Mouse (Mus musculus) hindbrain, embryonic 16.5 days (tissue): ENCODE measurements around the gene Rcan1. TPM values are rescaled to one million over a fixed set of nuclear protein-coding genes. Genes with fewer than 3 reads are reported as not detected.

Experiments used
- polyA plus RNA-seq: library from polyadenylated mRNA; unstranded; fragments of >200 nt; fragmentation: Nextera tagmentation; extraction: Ambion mirVana; gene quantifications from 2 replicates; pipeline ENCODE4 v1.2.1, GENCODE M21; 2015

The Rcan1 gene
- polyA plus RNA-seq, 1 experiment from 2014 or later = 75.7 TPM

Other genes starting within 250 kb of the Rcan1 start
- gene Kcne2, start 178.5 kb downstream of the Rcan1 start, polyA plus RNA-seq = 35.1 and 37.2 TPM in 2 replicates
- gene Smim11, start 169.6 kb downstream of the Rcan1 start, polyA plus RNA-seq = 55.4 and 57.7 TPM in 2 replicates
- gene Fam243, start 149.4 kb downstream of the Rcan1 start, polyA plus RNA-seq = not detected in 2 replicates
- 0.19 and 0.28 TPM in 2 replicates for gene Kcne1, start 111.4 kb downstream of the Rcan1 start, polyA plus RNA-seq
- 7.8 and 7.9 TPM in 2 replicates for gene Clic6, start 14.9 kb upstream of the Rcan1 start, polyA plus RNA-seq